Mouse (Mus musculus): Measurements from ENCODE around the gene Cpsf2. TPM values are rescaled to one million over a fixed set of nuclear protein-coding genes. Genes with fewer than 3 reads are reported as not detected.
"Not testable (repeated sequence)": the region's sequence is repeated elsewhere in the genome, so short reads cannot be mapped to it uniquely, and the experiment has no call there.

Gene Cpsf2
- total RNA-seq (2021): 10 to 100 TPM; 12.5 to 12.7 TPM
- long read RNA-seq, experiment 1, full-length matches to known transcripts: 4 of 9 reads
- long read RNA-seq, experiment 1, partial matches to known transcripts: 3 of 9 reads
- long read RNA-seq, experiment 1, other reads (novel, unspliced or antisense): 2 of 9 reads
- long read RNA-seq, experiment 2, full-length matches to known transcripts: 3 of 3 reads
- long read RNA-seq, experiment 2, partial matches to known transcripts: 0 of 3 reads
- long read RNA-seq, experiment 2, other reads (novel, unspliced or antisense): 0 of 3 reads

- DNase-seq: peak; percentile 88 to 91
Observed at GRCm38 (mm10) chr12:101975601-101976571, at the start of gene Cpsf2. Gene Cpsf2, plus strand, starts transcription at chr12:101975988.

- DNase-seq: no peak
Observed at GRCm38 (mm10) chr12:101928423-101928822, 47.4 kb upstream of the Cpsf2 start.

GRCm38 (mm10) chr12:101935223-101935622, 40.6 kb upstream of the Cpsf2 start:
- no peak for DNase-seq

GRCm38 (mm10) chr12:101937572-101937971, 38.2 kb upstream of the Cpsf2 start:
- no peak for DNase-seq

- DNase-seq: no peak
Observed at GRCm38 (mm10) chr12:101947986-101948385, 27.8 kb upstream of the Cpsf2 start.

GRCm38 (mm10) chr12:101948801-101949200, 27.0 kb upstream of the Cpsf2 start:
- DNase-seq: peak; percentile 11 to 20

GRCm38 (mm10) chr12:101955821-101956220, 20.0 kb upstream of the Cpsf2 start:
- not testable (repeated sequence) for DNase-seq

GRCm38 (mm10) chr12:101957079-101957941, 18.5 kb upstream of the Cpsf2 start:
- peak in 1 of 2 experiments; percentile 22 for DNase-seq

- peak; percentile 97 to 98 for DNase-seq
Observed at GRCm38 (mm10) chr12:101957942-101958544, 17.7 kb upstream of the Cpsf2 start, which contains the start of gene Atxn3. Gene Atxn3, minus strand, starts transcription at chr12:101958246.

- no peak for DNase-seq
Observed at GRCm38 (mm10) chr12:101958556-101958955, 17.2 kb upstream of the Cpsf2 start.

GRCm38 (mm10) chr12:101958960-101959780, 16.6 kb upstream of the Cpsf2 start:
- DNase-seq: not testable (repeated sequence)

GRCm38 (mm10) chr12:101971311-101971710, 4.5 kb upstream of the Cpsf2 start:
- no peak for DNase-seq

- no peak for DNase-seq
Observed at GRCm38 (mm10) chr12:101972230-101972629, 3.6 kb upstream of the Cpsf2 start.

- no peak for DNase-seq
Observed at GRCm38 (mm10) chr12:101974571-101974970, 1.2 kb upstream of the Cpsf2 start.

- DNase-seq: no peak
Observed at GRCm38 (mm10) chr12:101975167-101975600, 604 bp upstream of the Cpsf2 start.

GRCm38 (mm10) chr12:101976651-101977403, 1.0 kb downstream of the Cpsf2 start:
- no peak for DNase-seq

- DNase-seq: no peak
Observed at GRCm38 (mm10) chr12:101977404-101977915, 1.7 kb downstream of the Cpsf2 start.

GRCm38 (mm10) chr12:101978162-101978561, 2.4 kb downstream of the Cpsf2 start:
- no peak for DNase-seq

- DNase-seq: no peak
Observed at GRCm38 (mm10) chr12:101978588-101978987, 2.8 kb downstream of the Cpsf2 start.

All from heart, adult 18-20 months (tissue).